Mouse (Mus musculus): ENCODE results near the gene Tor3a. TPM values are rescaled to one million over a fixed set of nuclear protein-coding genes. Genes with fewer than 3 reads are reported as not detected.

The Tor3a gene
- polyA plus RNA-seq, 1 experiment = 47.2 TPM

- Histone ChIP-seq H3K36me3 (ENCODE audit: control insufficient read depth, insufficient read depth, low read length) (no peaks in the 10 kb centered on the region), H3K27ac (ENCODE audit: control insufficient read depth, insufficient read depth, low read length) (no peak overlapping the region), H3K4me3 (ENCODE audit: control insufficient read depth, insufficient read depth, low read length) (no peak overlapping the region), H3K27me3 (ENCODE audit: control insufficient read depth, insufficient read depth, low read length) (no peaks in the 10 kb centered on the region), H3K4me1 (replicated peaks; ENCODE audit: control insufficient read depth, insufficient read depth, low read length) (0 out of 2 replicates have a peak, but pooled peaks cover 2% of the 10 kb centered on the region)
- 92% methylated on average over 13 of the region's 13 CpGs for WGBS
- TF ChIP-seq CTCF (IDR thresholded peaks at IDR 0.05; ENCODE audit: borderline replicate concordance, control insufficient read depth, extremely low read depth, insufficient read depth, low read length, poor library complexity) (no peak), POLR2A (IDR thresholded peaks at IDR 0.05; ENCODE audit: control insufficient read depth, extremely low read depth, insufficient read depth, low read length, poor library complexity) (no peak)
- DNase-seq = no peak
Observed at GRCm38 (mm10) chr1:156654735-156655530, 19.2 kb downstream of the Tor3a start.

GRCm38 (mm10) chr1:156652189-156652822, 21.9 kb downstream of the Tor3a start:
- DNase-seq = no peak
- H3K27ac ChIP-seq (ENCODE audit: control insufficient read depth, insufficient read depth, low read length) = no peak overlapping the region
- 79% methylated on average over 6 of the region's 6 CpGs for WGBS
- no peaks in the 10 kb centered on the region for H3K36me3 ChIP-seq (ENCODE audit: control insufficient read depth, insufficient read depth, low read length)
- H3K27me3 ChIP-seq (ENCODE audit: control insufficient read depth, insufficient read depth, low read length) = no peaks in the 10 kb centered on the region
- H3K4me1 ChIP-seq (replicated peaks; ENCODE audit: control insufficient read depth, insufficient read depth, low read length) = no peaks in the 10 kb centered on the region
- no peak for TF ChIP-seq POLR2A (IDR thresholded peaks at IDR 0.05; ENCODE audit: control insufficient read depth, extremely low read depth, insufficient read depth, low read length, poor library complexity)
- no peak for TF ChIP-seq CTCF (IDR thresholded peaks at IDR 0.05; ENCODE audit: borderline replicate concordance, control insufficient read depth, extremely low read depth, insufficient read depth, low read length, poor library complexity)
- H3K4me3 ChIP-seq (ENCODE audit: control insufficient read depth, insufficient read depth, low read length) = no peak overlapping the region

DNA sequence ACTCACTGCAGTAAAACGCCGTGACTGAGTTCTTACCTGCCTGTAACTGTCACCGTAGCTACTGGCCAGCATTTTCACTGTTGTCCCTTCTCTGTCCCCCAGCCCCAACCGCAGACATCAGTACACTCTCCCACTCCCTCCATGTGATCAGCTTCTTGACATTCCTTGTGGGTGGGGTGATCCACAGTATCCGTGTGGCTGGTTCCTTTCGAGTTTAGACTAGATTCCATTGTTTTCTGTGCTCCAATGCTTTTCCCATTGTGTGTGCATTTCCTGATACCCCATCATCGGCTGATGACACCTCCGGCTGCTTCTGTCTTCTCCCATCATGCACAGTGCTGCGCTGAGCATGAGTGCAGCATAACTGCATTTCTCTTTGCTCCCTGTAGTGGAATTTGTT, 23.5 kb downstream of the Tor3a start:
- WGBS = 97% methylated on average over 9 of the region's 9 CpGs
- Histone ChIP-seq H3K4me3 (ENCODE audit: control insufficient read depth, insufficient read depth, low read length) (no peak overlapping the region), H3K27ac (ENCODE audit: control insufficient read depth, insufficient read depth, low read length) (no peak overlapping the region), H3K36me3 (ENCODE audit: control insufficient read depth, insufficient read depth, low read length) (no peaks in the 10 kb centered on the region), H3K4me1 (replicated peaks; ENCODE audit: control insufficient read depth, insufficient read depth, low read length) (no peaks in the 10 kb centered on the region), H3K27me3 (ENCODE audit: control insufficient read depth, insufficient read depth, low read length) (no peaks in the 10 kb centered on the region)
- TF ChIP-seq CTCF (IDR thresholded peaks at IDR 0.05; ENCODE audit: borderline replicate concordance, control insufficient read depth, extremely low read depth, insufficient read depth, low read length, poor library complexity) (no peak), POLR2A (IDR thresholded peaks at IDR 0.05; ENCODE audit: control insufficient read depth, extremely low read depth, insufficient read depth, low read length, poor library complexity) (no peak)
- no peak for DNase-seq

DNA sequence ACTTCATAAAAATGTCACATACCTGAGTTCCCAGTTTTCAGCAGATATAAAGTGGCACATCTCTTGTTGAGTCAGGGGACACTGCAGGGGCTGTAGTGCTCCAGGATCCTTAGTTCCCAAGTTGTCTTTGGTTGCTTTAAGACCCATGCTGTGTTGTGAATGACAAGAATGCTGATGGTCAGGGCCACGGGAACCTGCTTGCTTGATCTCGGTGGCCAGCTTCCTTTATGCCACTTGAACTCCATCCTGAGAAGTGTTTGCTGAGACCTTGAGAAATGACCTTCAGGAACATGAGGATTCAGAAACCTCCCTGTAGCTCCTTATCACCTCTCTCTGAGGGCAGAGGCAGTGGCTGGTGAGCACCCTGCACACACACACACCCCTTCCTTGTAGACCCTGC, 25.5 kb downstream of the Tor3a start:
- H3K4me1 ChIP-seq (replicated peaks; ENCODE audit: control insufficient read depth, insufficient read depth, low read length) = no peaks in the 10 kb centered on the region
- H3K27me3 ChIP-seq (ENCODE audit: control insufficient read depth, insufficient read depth, low read length) = no peaks in the 10 kb centered on the region
- DNase-seq = no peak
- WGBS = 96% methylated on average over 2 of the region's 2 CpGs
- TF ChIP-seq POLR2A (IDR thresholded peaks at IDR 0.05; ENCODE audit: control insufficient read depth, extremely low read depth, insufficient read depth, low read length, poor library complexity) (no peak), CTCF (IDR thresholded peaks at IDR 0.05; ENCODE audit: borderline replicate concordance, control insufficient read depth, extremely low read depth, insufficient read depth, low read length, poor library complexity) (no peak)
- H3K27ac ChIP-seq (ENCODE audit: control insufficient read depth, insufficient read depth, low read length) = no peak overlapping the region
- H3K36me3 ChIP-seq (ENCODE audit: control insufficient read depth, insufficient read depth, low read length) = no peaks in the 10 kb centered on the region
- no peak overlapping the region for H3K4me3 ChIP-seq (ENCODE audit: control insufficient read depth, insufficient read depth, low read length)

DNA sequence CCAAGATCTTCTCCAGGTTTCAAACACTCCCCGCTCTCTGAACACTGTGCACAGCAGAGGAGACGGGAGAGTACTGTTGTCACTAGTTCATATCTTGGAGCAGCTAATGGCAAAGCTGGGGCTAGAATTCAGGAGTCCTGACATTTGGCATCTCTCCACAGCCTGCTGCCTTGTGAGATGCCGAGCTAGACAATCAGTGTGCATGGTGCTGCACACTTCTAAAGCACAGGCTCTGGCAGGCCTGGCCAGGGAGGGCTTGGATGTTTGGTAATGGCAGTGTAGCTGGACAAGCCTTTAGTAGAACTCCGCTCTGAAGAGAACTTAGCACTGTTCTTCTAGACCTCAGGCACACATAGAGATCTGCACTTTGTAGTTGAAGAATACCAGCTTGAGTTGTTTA, 28.2 kb downstream of the Tor3a start:
- Histone ChIP-seq H3K4me3 (ENCODE audit: control insufficient read depth, insufficient read depth, low read length) (no peak overlapping the region), H3K36me3 (ENCODE audit: control insufficient read depth, insufficient read depth, low read length) (peaks cover 10% of the 10 kb centered on the region), H3K27ac (ENCODE audit: control insufficient read depth, insufficient read depth, low read length) (no peak overlapping the region), H3K27me3 (ENCODE audit: control insufficient read depth, insufficient read depth, low read length) (no peaks in the 10 kb centered on the region), H3K4me1 (replicated peaks; ENCODE audit: control insufficient read depth, insufficient read depth, low read length) (no peaks in the 10 kb centered on the region)
- TF ChIP-seq POLR2A (IDR thresholded peaks at IDR 0.05; ENCODE audit: control insufficient read depth, extremely low read depth, insufficient read depth, low read length, poor library complexity) (no peak), CTCF (IDR thresholded peaks at IDR 0.05; ENCODE audit: borderline replicate concordance, control insufficient read depth, extremely low read depth, insufficient read depth, low read length, poor library complexity) (no peak)
- 97% methylated on average over 4 of the region's 4 CpGs for WGBS
- no peak for DNase-seq

DNA sequence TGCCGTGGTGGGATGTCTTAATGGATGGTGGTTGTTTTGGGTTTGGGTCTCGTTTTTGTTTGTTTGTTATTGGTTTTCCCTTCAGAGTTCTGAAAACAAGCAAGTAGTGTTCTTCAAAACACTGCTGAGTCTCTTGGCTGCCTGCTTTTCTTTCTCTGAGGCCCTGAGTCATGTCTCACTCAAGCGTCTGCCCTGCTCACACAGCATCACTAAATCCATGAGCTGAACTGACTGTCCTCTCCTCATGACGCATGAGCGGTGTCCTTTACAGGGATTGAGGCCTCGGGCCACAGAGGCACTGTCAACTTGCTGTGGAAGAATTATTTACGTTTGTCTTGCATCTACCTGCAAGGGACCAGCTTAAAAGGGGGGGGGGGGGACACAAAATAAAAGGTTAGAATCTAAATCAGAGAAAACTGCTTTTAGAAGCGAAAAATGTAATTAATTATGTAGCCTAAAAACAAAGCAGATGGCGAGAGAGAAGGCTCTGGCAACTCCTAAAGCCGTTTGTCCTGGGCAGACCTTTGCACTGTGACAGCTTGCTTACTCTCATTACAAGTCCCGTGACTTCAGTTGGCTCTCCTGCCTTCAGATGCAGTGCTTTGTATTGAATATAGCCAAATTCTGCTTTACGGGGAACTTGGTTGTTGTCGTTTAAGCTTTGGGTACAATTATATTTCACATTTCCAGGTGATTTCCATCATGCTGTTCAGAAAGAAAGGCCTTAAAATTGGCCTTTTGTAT, 29.2 kb downstream of the Tor3a start:
- H3K4me1 ChIP-seq (replicated peaks; ENCODE audit: control insufficient read depth, insufficient read depth, low read length) = no peaks in the 10 kb centered on the region
- H3K27ac ChIP-seq (ENCODE audit: control insufficient read depth, insufficient read depth, low read length) = no peak overlapping the region
- no peak for DNase-seq
- no peaks in the 10 kb centered on the region for H3K27me3 ChIP-seq (ENCODE audit: control insufficient read depth, insufficient read depth, low read length)
- 94% methylated on average over 13 of the region's 13 CpGs for WGBS
- H3K4me3 ChIP-seq (ENCODE audit: control insufficient read depth, insufficient read depth, low read length) = no peak overlapping the region
- H3K36me3 ChIP-seq (ENCODE audit: control insufficient read depth, insufficient read depth, low read length) = peaks cover 15% of the 10 kb centered on the region
- TF ChIP-seq CTCF (IDR thresholded peaks at IDR 0.05; ENCODE audit: borderline replicate concordance, control insufficient read depth, extremely low read depth, insufficient read depth, low read length, poor library complexity) (no peak), POLR2A (IDR thresholded peaks at IDR 0.05; ENCODE audit: control insufficient read depth, extremely low read depth, insufficient read depth, low read length, poor library complexity) (no peak)
